Mouse (Mus musculus) cerebellum, adult 8-10 months (tissue): ENCODE data around the gene Cdadc1.
A peak's percentile ranks its signal among the peaks of the same experiment; 100 is the strongest.
"Not testable (repeated sequence)": the region's sequence is repeated elsewhere in the genome, so short reads cannot be mapped to it uniquely, and the experiment has no call there.

ENCODE experiments used
- DNase-seq: peaks from one replicate; pipeline ENCODE4 v3.0.0; 2022

The Cdadc1 gene

DNA sequence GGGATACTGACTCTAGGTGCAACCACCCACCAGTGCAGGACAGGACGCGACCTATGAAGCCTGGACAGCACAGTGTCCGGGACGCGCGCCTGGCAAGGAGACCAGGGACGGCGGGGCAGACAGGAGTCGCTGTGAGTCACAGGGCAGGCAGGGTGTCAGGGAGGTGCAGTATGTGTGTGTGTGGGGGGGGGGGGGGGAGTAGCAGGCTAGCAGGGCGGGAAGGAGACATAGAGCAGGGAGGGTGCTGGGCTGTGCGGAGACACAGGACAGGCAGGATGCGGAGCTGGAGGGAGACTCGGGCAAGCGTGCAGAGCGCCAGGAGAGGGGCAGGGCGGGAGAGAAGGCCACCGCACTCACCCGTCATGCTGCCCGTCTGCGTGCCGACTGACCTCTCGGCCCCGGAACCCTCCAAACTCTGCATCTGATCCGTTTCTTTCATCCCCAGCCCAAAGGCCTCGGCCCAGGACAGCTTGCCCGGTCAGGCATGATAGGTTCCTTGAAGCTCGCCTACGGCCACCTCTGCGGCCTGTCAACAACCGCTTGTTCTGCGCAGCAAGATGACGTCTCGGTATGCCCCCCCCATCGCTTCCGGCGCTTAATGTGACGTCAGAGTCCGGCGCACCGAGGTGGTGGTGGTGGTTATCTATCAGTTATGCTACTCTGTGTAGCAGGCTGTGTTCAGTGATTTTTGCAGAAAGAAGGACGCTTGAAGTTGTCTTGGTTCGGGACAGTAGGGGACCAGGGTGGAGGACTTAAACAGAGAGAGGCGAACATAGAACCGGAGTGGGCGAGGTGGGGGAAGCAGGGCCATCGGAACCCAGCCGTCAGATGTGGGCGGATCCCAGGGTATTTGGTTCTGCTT is at the start of gene Cdadc1:
Gene Cdadc1, minus strand, starts transcription at position 562 of the 862 bp plus-strand sequence.
- DNase-seq: peak; percentile 98

- DNase-seq: no peak
Measured at GRCm38 (mm10) chr14:59646826-59647697, 49.3 kb upstream of the Cdadc1 start.

DNA sequence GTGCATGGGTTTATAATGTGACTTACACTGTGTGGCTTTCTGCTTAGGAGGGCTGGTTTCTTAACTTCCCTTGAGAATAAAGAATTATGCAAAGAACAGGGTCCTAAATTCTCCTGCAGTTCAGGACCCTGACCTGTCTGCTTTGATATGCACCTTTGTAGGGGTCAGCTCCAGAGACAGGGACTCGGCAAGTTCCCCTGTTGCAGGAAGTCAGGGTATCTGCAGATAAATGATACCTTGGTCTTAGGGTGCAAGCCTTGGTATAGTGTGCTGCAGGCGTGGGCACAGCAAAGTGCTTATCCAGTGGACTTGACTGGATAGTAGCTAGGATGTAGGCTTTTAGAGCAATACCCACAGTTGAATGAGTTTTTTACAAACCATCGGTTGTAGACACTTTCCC is 47.1 kb upstream of the Cdadc1 start:
- DNase-seq: no peak

DNA sequence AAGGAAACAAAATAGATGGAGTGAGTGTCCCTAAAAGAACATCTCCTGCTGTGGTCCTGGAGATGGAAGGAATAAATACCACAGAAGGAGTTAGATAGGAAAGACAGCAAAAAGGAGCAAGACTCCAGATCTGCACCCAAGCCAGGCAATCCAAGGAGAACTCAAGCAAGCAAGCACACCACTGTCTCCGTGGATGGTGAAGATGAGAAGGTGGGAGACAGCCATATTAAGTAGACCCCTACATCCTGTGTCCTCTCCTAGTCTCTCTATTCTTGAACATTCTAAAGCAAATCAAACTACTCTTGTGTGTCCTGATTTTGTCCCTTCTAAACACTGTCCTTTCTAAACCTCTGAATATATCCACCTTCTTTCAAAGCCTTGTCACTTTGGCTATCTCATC is 46.4 kb upstream of the Cdadc1 start:
- DNase-seq: no peak

GRCm38 (mm10) chr14:59643582-59643981 is 45.8 kb upstream of the Cdadc1 start:
- no peak for DNase-seq

GRCm38 (mm10) chr14:59641856-59642255 is 44.1 kb upstream of the Cdadc1 start:
- DNase-seq: no peak

DNA sequence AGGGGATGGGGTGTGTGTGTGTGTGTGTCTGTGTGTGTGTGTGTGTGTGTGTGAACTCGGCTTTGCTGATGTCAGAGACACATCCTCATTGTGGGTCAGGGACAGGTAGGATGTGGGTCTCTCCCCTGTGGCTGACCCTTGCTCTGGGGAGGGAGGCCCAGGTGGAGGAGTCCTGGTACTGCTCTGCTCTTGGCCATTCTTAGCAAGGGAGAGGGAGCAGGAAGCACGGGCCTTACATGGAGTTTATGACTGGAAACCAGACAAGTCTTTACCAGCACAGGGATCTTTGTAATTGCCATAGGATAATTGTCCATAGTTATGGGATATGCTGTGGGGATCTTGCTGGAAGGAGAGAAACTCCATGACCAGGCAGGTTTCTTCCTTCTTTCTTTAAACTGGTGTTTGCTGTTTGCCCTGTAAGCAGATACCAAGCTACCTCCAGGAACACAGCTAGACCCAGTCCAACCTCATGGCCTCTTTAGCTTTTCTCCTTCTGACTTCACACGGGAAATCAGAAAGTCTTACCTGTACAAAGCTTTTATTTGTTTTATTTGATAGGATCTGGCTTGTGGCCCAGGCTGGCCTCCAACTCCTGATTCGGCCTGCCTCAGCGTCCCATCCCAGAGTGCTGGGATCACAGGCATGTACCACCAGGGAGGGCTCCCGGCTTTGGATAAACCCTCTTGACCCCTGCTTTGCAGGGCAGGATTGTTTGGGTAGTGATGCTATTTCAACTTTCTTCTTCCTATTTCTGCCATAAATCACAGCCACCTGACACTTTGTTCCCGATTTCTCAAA is 41.3 kb upstream of the Cdadc1 start:
- no peak for DNase-seq

- DNase-seq: no peak
Measured at GRCm38 (mm10) chr14:59633988-59634387, 36.2 kb upstream of the Cdadc1 start.

GRCm38 (mm10) chr14:59633295-59633898 is 35.6 kb upstream of the Cdadc1 start:
- DNase-seq: no peak

GRCm38 (mm10) chr14:59632067-59632466 is 34.3 kb upstream of the Cdadc1 start:
- DNase-seq: no peak

GRCm38 (mm10) chr14:59630096-59630495 is 32.3 kb upstream of the Cdadc1 start:
- no peak for DNase-seq

GRCm38 (mm10) chr14:59629308-59629707 is 31.5 kb upstream of the Cdadc1 start:
- no peak for DNase-seq

DNA sequence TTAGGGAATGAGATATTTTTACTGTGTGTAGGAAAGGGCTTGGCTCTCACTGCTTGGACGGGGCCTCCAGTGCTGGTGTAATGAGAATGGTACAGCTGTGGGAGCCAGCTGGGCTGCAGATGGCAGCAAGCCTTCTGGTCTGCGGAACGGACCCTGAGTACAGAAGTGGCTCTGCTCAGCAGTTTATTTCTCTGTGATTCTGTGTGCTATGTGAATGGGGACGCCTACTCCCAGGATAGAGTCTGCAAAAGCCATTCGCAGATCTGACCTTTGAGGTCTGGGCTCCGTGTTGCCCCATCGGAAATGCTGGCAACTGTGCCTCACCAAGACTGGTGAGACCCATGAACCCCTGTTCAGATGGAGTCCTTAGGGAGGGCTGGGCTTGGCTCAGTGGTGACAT is 30.1 kb upstream of the Cdadc1 start:
- DNase-seq: no peak

- no peak for DNase-seq
Measured at GRCm38 (mm10) chr14:59627142-59627680, 29.5 kb upstream of the Cdadc1 start.

GRCm38 (mm10) chr14:59626711-59627110 is 29.0 kb upstream of the Cdadc1 start:
- no peak for DNase-seq

GRCm38 (mm10) chr14:59625806-59626364 is 28.1 kb upstream of the Cdadc1 start:
- no peak for DNase-seq

DNA sequence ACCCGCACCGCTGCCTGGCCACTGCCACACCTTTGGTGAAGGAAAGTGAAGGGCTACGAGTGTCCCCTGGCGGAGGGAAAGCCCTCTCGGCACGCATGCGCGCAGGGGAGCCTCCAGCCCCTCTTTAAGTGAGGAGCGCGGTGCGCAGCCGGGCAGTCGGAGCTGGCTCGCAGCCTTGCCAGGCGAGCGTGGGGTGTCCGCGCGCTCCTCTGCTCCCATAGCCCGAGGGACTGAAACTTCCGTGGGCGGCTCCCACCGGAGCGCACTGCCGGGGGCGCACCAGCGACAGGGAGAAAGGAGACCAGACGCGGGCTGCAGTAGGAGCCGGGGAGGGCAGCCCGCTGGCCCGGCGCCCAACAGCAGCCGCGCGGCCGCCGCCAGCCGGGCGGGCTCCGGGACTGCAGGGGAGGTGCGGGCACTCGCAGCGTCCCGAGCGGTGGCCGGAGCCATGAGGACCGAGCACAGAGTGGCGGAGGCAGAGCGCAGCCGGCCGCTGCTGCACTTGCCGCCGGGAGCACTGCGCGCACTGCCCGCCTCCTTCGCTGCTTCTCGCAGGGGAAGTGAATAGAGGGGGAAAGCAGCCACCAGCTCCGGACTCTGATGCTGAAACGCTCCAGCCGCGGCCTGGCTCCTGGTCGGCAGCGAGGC is 27.5 kb upstream of the Cdadc1 start, which contains the start of gene Shisa2:
Gene Shisa2, plus strand, starts transcription at position 151 of the 648 bp plus-strand sequence.
- DNase-seq: peak; percentile 10

- no peak for DNase-seq
Measured at GRCm38 (mm10) chr14:59624326-59624885, 26.6 kb upstream of the Cdadc1 start.

DNA sequence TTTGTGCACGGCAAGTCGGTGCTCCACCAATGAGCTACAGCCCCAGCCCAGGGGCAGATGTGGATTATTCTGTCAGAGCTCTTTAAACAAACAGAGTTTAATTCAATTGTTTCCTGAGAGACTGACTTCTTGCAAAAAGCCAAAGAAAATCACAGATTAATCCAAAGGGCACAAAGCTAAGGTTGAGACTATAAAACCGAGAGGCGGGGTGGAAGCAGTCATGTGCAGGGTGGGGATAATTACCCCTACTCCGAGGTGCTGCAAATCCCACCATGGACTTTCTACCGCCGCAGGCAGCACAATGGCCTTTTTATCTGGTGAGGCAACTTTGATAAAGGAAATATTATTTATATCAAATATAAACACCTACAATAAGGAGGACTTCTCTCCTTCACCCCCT is 19.0 kb upstream of the Cdadc1 start:
- no peak for DNase-seq

GRCm38 (mm10) chr14:59614149-59614548 is 16.4 kb upstream of the Cdadc1 start:
- DNase-seq: not testable (repeated sequence)
